Mouse (Mus musculus): ENCODE results near the gene H2afj. TPM values are rescaled to one million over a fixed set of nuclear protein-coding genes. Genes with fewer than 3 reads are reported as not detected.
A peak's percentile ranks its signal among the peaks of the same experiment; 100 is the strongest.

Gene H2afj
- polyA plus RNA-seq, 1 experiment from 2014 or later = 107 TPM

DNA sequence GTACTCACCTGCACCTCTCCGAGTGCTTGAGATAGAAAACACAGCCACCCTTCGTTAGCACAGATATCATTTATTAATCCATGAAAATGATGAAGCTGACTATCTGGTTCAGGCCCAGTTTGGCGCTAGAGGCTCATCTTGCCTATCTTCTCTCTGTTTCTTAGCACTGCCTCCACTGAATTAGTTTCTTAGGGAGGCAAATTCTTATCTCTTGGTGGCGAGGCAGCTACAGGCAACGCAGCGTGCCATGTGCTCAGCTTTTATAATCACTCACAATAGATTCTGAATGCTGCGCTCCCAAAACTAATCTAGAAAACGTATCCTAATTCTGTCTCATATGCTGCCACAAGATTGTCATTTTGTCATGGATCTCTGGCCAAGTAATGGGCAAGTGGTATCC lies 40.4 kb downstream of the H2afj start:
- H3K4me3 ChIP-seq (ENCODE audit: low read depth, low read length) = no peak overlapping the region
- no peaks in the 10 kb centered on the region for H3K9me3 ChIP-seq (ENCODE audit: control insufficient read depth, low read length)
- no peak for DNase-seq (ENCODE audit: low spot score, missing footprints)
- H3K4me2 ChIP-seq = no peak overlapping the region
- H3K36me3 ChIP-seq (ENCODE audit: control insufficient read depth, insufficient read depth, low read length) = no peaks in the 10 kb centered on the region
- no peak overlapping the region for H3K27ac ChIP-seq (ENCODE audit: low read depth, low read length)
- H3K27me3 ChIP-seq (ENCODE audit: control insufficient read depth, insufficient read depth, low read length) = no peaks in the 10 kb centered on the region
- no peaks in the 10 kb centered on the region for H3K4me1 ChIP-seq (ENCODE audit: control insufficient read depth, insufficient read depth, low read length)
- no peak for ATAC-seq (ENCODE audit: low FRiP score)
- H3K9ac ChIP-seq (ENCODE audit: low read length) = no peak overlapping the region
- 92% methylated on average over 8 of the region's 8 CpGs for WGBS

DNA sequence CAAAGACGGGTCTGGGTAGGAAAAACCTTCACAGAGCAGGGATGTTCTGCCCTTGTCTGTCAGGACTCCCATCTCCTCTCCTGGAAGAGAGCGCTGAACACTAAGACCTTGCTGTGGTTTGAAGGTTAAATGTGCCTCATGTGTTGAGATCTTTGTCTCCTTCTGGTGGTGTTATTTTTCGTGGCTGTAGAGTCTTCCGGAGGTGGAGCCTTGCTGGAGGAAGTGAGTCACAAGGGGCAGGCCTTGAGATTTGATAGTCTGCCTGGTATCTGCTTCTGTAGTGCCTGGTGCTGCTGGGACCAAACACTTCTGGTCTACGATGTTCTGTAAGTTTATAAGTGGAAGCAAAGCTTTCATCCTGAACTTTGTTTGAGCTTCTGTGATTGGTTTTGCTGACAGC lies 40.9 kb downstream of the H2afj start:
- H3K4me3 ChIP-seq (ENCODE audit: low read depth, low read length) = no peak overlapping the region
- H3K27ac ChIP-seq (ENCODE audit: low read depth, low read length) = no peak overlapping the region
- no peaks in the 10 kb centered on the region for H3K9me3 ChIP-seq (ENCODE audit: control insufficient read depth, low read length)
- no peak for ATAC-seq (ENCODE audit: low FRiP score)
- 89% methylated on average over 5 of the region's 5 CpGs for WGBS
- H3K9ac ChIP-seq (ENCODE audit: low read length) = no peak overlapping the region
- DNase-seq (ENCODE audit: low spot score, missing footprints) = no peak
- no peaks in the 10 kb centered on the region for H3K4me1 ChIP-seq (ENCODE audit: control insufficient read depth, insufficient read depth, low read length)
- H3K27me3 ChIP-seq (ENCODE audit: control insufficient read depth, insufficient read depth, low read length) = no peaks in the 10 kb centered on the region
- H3K36me3 ChIP-seq (ENCODE audit: control insufficient read depth, insufficient read depth, low read length) = no peaks in the 10 kb centered on the region
- H3K4me2 ChIP-seq = no peak overlapping the region

DNA sequence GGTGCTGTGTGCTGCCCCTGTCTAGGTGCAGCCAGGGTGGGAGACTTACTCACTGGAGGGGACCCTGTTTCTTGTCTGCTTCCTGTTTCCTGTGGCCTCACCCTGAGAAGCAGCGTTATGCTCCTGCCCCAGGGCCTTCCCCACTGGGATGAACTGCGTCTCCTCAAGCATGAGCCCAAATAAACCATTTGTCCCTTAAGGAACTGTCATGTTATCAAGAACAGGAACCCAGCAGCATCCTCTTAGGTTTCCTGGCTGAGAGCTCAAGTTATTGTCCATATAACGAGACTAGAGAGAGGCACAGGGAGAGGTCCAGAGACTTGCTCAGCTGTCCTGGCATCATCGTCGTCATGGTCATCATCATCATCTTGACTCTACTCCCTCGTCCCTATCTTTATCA lies 42.2 kb downstream of the H2afj start:
- no peak for ATAC-seq (ENCODE audit: low FRiP score)
- no peak overlapping the region for H3K9ac ChIP-seq (ENCODE audit: low read length)
- DNase-seq (ENCODE audit: low spot score, missing footprints) = peak; percentile 75
- no peak overlapping the region for H3K27ac ChIP-seq (ENCODE audit: low read depth, low read length)
- no peaks in the 10 kb centered on the region for H3K4me1 ChIP-seq (ENCODE audit: control insufficient read depth, insufficient read depth, low read length)
- no peak overlapping the region for H3K4me3 ChIP-seq (ENCODE audit: low read depth, low read length)
- no peaks in the 10 kb centered on the region for H3K36me3 ChIP-seq (ENCODE audit: control insufficient read depth, insufficient read depth, low read length)
- H3K27me3 ChIP-seq (ENCODE audit: control insufficient read depth, insufficient read depth, low read length) = no peaks in the 10 kb centered on the region
- no peak overlapping the region for H3K4me2 ChIP-seq
- WGBS = 78% methylated on average over 6 of the region's 6 CpGs
- H3K9me3 ChIP-seq (ENCODE audit: control insufficient read depth, low read length) = no peaks in the 10 kb centered on the region

DNA sequence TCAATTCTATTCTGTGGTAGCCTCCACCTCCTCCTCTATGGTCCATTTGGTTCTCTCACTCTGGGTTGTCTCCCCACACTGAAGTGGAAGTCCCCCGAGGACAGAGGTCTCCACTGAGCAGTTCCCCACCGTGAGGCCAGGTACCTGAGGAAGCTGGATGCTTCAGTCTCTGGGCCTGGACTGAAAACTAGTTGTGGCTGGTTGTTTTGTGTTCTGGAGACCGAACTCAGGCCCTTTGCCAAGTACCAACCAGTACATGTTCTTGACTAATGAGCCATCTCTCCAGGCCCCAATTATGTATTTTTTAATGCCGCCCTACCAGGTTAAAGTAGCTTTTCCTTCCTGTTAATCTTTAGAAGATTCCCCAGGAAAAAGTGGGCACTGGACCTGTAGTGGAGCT lies 44.3 kb downstream of the H2afj start:
- no peaks in the 10 kb centered on the region for H3K36me3 ChIP-seq (ENCODE audit: control insufficient read depth, insufficient read depth, low read length)
- H3K4me2 ChIP-seq = no peak overlapping the region
- no peak overlapping the region for H3K4me3 ChIP-seq (ENCODE audit: low read depth, low read length)
- no peaks in the 10 kb centered on the region for H3K4me1 ChIP-seq (ENCODE audit: control insufficient read depth, insufficient read depth, low read length)
- ATAC-seq (ENCODE audit: low FRiP score) (no peak), DNase-seq (ENCODE audit: low spot score, missing footprints) (no peak)
- H3K27ac ChIP-seq (ENCODE audit: low read depth, low read length) = no peak overlapping the region
- H3K27me3 ChIP-seq (ENCODE audit: control insufficient read depth, insufficient read depth, low read length) = no peaks in the 10 kb centered on the region
- 92% methylated on average over 4 of the region's 4 CpGs for WGBS
- no peak overlapping the region for H3K9ac ChIP-seq (ENCODE audit: low read length)
- H3K9me3 ChIP-seq (ENCODE audit: control insufficient read depth, low read length) = no peaks in the 10 kb centered on the region

DNA sequence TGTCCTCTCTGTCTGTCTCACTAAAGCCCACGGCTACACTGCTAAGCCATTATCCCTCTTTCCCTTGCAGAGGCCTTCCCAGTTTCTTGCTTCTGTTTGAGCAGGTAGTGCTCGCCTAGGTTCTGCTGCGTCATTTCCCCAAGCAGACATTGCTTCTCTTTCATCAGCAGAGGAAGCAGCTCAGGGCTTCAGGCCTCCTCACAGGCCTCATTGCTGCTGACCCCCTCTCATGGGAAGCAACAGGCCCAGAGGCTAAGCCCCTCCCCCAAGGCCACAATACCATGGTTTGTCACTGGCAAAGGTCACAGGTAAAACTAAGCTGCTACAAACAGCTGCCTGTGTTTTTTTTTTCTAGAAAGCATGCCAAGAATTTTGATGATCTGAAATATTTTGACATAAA lies 44.7 kb downstream of the H2afj start:
- DNase-seq (ENCODE audit: low spot score, missing footprints) (peak; percentile 80), ATAC-seq (ENCODE audit: low FRiP score) (no peak)
- Histone ChIP-seq H3K27me3 (ENCODE audit: control insufficient read depth, insufficient read depth, low read length) (no peaks in the 10 kb centered on the region), H3K4me2 (no peak overlapping the region), H3K36me3 (ENCODE audit: control insufficient read depth, insufficient read depth, low read length) (no peaks in the 10 kb centered on the region), H3K4me3 (ENCODE audit: low read depth, low read length) (no peak overlapping the region), H3K4me1 (ENCODE audit: control insufficient read depth, insufficient read depth, low read length) (no peaks in the 10 kb centered on the region), H3K27ac (ENCODE audit: low read depth, low read length) (no peak overlapping the region), H3K9ac (ENCODE audit: low read length) (no peak overlapping the region), H3K9me3 (ENCODE audit: control insufficient read depth, low read length) (no peaks in the 10 kb centered on the region)
- 57% methylated on average over 3 of the region's 3 CpGs for WGBS

DNA sequence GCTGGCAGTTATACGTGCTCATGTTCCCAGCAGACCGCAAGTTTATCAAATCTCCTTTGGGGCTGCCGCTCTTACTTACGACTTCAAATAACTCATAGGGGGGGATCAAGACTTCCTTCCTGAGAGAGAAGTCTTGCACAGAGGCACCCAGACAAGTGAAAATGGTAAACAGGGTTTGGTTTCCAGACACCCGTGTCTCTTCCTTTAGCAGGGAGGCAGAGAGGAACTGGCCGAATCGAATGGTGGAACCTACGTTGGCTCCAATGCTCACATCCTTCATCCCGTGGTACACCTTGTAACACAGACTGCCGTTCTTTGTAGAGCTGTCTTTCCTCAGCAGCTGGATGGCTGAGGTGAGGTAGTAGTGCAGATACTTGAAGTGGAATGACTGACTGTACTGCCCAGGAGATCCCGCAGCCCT lies 46.3 kb downstream of the H2afj start:
- DNase-seq (ENCODE audit: low spot score, missing footprints) = peak; percentile 35
- H3K9me3 ChIP-seq (ENCODE audit: control insufficient read depth, low read length) = no peaks in the 10 kb centered on the region
- 92% methylated on average over 11 of the region's 11 CpGs for WGBS

DNA sequence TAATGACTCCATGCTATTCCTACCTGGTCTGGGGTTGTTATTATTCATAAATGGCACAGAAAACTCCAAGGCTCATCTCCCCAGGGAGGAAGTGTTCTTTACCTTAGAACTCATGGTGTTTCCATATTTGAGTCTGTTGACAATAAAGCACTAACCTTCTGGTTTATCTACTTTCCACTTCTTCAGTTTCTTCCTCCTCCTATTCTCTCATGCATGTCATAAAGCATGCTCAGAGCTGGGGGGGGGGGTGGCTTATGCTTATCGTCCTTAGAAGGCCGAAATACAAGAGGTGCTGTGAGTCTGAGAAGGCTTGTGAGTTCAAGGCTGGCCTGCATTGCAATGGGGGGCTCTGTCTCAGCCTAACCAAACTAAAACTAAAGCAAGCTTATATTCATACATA lies 47.1 kb downstream of the H2afj start:
- H3K36me3 ChIP-seq (ENCODE audit: control insufficient read depth, insufficient read depth, low read length) = no peaks in the 10 kb centered on the region
- no peaks in the 10 kb centered on the region for H3K27me3 ChIP-seq (ENCODE audit: control insufficient read depth, insufficient read depth, low read length)
- no peak overlapping the region for H3K4me2 ChIP-seq
- DNase-seq (ENCODE audit: low spot score, missing footprints) (no peak), ATAC-seq (ENCODE audit: low FRiP score) (no peak)
- WGBS = 66% methylated on average over 2 of the region's 2 CpGs
- H3K9ac ChIP-seq (ENCODE audit: low read length) = no peak overlapping the region
- H3K4me1 ChIP-seq (ENCODE audit: control insufficient read depth, insufficient read depth, low read length) = no peaks in the 10 kb centered on the region
- no peak overlapping the region for H3K27ac ChIP-seq (ENCODE audit: low read depth, low read length)
- H3K9me3 ChIP-seq (ENCODE audit: control insufficient read depth, low read length) = no peaks in the 10 kb centered on the region
- H3K4me3 ChIP-seq (ENCODE audit: low read depth, low read length) = no peak overlapping the region

More for the DNA sequence above, 46.3 kb downstream of the H2afj start:
- Histone ChIP-seq H3K4me1 (ENCODE audit: control insufficient read depth, insufficient read depth, low read length) (no peaks in the 10 kb centered on the region), H3K9ac (ENCODE audit: low read length) (no peak overlapping the region), H3K4me3 (ENCODE audit: low read depth, low read length) (no peak overlapping the region), H3K36me3 (ENCODE audit: control insufficient read depth, insufficient read depth, low read length) (no peaks in the 10 kb centered on the region), H3K27me3 (ENCODE audit: control insufficient read depth, insufficient read depth, low read length) (no peaks in the 10 kb centered on the region), H3K4me2 (no peak overlapping the region), H3K27ac (ENCODE audit: low read depth, low read length) (no peak overlapping the region)
- ATAC-seq (ENCODE audit: low FRiP score) = no peak

DNA sequence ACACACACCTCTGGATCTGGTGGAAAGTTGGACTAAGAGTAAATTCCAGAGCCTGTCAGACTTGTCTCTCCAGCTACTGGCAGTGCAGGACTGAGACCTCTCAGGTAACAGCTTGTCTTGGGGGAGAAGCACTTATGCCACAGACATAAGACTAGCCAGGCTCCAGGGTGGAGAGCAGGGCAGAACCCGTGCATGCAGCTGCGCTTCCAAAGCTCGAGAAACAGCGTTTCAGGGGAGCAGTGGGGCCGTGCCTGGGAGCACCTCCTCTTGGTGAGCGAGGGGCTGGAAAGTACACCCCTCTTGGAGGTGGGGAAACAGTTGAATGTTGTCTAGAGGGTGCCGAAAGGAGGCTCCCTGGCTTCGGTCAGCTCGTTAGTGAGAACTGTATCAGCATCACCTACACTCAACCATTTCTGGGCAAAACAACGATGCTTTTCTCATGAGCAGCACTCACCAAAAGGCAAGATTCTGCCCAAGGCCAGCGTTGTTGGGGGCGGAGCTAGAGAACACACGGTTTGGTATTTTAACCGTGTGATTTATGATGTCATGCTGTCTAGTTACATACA lies 48.1 kb downstream of the H2afj start:
- ATAC-seq (ENCODE audit: low FRiP score) = no peak
- H3K9me3 ChIP-seq (ENCODE audit: control insufficient read depth, low read length) = no peaks in the 10 kb centered on the region
- no peaks in the 10 kb centered on the region for H3K36me3 ChIP-seq (ENCODE audit: control insufficient read depth, insufficient read depth, low read length)
- no peaks in the 10 kb centered on the region for H3K27me3 ChIP-seq (ENCODE audit: control insufficient read depth, insufficient read depth, low read length)
- H3K9ac ChIP-seq (ENCODE audit: low read length) = no peak overlapping the region
- H3K4me1 ChIP-seq (ENCODE audit: control insufficient read depth, insufficient read depth, low read length) = no peaks in the 10 kb centered on the region
- no peak overlapping the region for H3K4me2 ChIP-seq
- H3K27ac ChIP-seq (ENCODE audit: low read depth, low read length) = no peak overlapping the region
- 76% methylated on average over 14 of the region's 14 CpGs for WGBS
- no peak overlapping the region for H3K4me3 ChIP-seq (ENCODE audit: low read depth, low read length)
- no peak for DNase-seq (ENCODE audit: low spot score, missing footprints)

DNA sequence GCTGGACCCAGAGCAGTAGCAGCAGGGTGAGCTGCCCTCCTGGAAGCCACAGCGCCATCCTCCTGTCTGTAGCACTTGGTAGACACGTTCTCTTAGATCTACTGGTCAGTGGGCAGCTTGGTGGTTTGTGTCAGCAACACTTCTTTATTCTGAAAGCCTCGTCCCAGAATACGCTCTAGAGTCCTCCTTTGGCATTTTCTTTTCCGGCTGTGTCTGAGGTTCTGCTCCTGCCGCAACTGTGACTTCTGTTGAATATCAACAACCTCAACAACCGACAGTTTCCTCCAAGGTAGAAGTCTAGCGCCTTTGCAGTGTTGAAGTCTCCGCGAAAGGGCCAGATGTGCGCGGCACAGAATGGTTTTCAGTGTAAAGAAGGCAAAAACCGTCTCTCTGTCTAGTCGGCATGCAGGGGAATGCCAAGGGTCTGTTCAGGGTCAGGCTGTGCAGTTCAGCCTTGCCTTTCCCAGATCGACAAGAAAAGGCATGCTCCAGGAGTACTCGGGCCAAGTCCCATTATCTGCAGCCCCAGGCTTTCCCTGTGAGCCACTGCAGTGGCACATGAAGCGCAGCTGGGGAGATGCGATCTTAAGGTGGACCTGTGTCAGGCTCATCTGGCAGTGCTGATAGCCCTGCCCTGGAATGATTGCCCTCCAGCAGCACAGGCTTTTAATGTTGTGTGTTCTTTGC lies 49.3 kb downstream of the H2afj start, which contains the start of gene Art4:
Art4 (minus strand) TSS at position 548 of the 687 bp plus-strand sequence.
- Histone ChIP-seq H3K9ac (ENCODE audit: low read length) (no peak within 1 kb of the TSS), H3K4me2 (no peak within 1 kb of the TSS), H3K36me3 (ENCODE audit: control insufficient read depth, insufficient read depth, low read length) (no peaks in the 10 kb centered on the region), H3K27ac (ENCODE audit: low read depth, low read length) (no peak within 1 kb of the TSS), H3K9me3 (ENCODE audit: control insufficient read depth, low read length) (no peaks in the 10 kb centered on the region), H3K4me3 (ENCODE audit: low read depth, low read length) (no peak within 1 kb of the TSS), H3K4me1 (ENCODE audit: control insufficient read depth, insufficient read depth, low read length) (no peaks in the 10 kb centered on the region), H3K27me3 (ENCODE audit: control insufficient read depth, insufficient read depth, low read length) (no peaks in the 10 kb centered on the region)
- WGBS = 81% methylated on average over 18 of the region's 18 CpGs
- ATAC-seq (ENCODE audit: low FRiP score) (no peak), DNase-seq (ENCODE audit: low spot score, missing footprints) (no peak)
